ENCODE assay signal across 17 mouse cellular contexts in genomic region chr4:141259413-141259812, GRCm38 (mm10). TPM values are rescaled to one million over a fixed set of nuclear protein-coding genes. Genes with fewer than 3 reads are reported as not detected.
A peak's percentile ranks its signal among the peaks of the same experiment; 100 is the strongest.
DNase-seq lines count a peak whose midpoint lies in the region; ATAC-seq and TF ChIP-seq lines count a peak whose summit lies in the region.
"Had no signal": no experiment of that assay in that cellular context is flagged by ENCODE, and none has a peak within 500 bp of the region (broad histone marks: within the 10 kb centered on the region; RNA-seq: fewer than 3 reads in every experiment).

No protein-coding gene starts in this region.

- no peak overlapping the region for H3K9ac ChIP-seq in lung, embryonic 14.5 days
- no peak overlapping the region for H3K9ac ChIP-seq in ES-Bruce4 (ENCODE audit: low read depth, poor library complexity, severe bottlenecking)
- H3K9ac ChIP-seq in embryonic facial prominence, embryonic 14.5 days (ENCODE audit: low read depth, low read length), result no peak overlapping the region
- H3K9ac ChIP-seq in hindbrain, embryonic 12.5 days, result no peak overlapping the region

- no peaks in the 10 kb centered on the region; the same call in 1 of the 2 replicates for H3K4me1 ChIP-seq in lung, embryonic 14.5 days (ENCODE audit: insufficient read depth)
- no peaks in the 10 kb centered on the region for H3K4me1 ChIP-seq in lung, adult 2 months (ENCODE audit: control insufficient read depth, insufficient read depth, low read length)
- no peaks in the 10 kb centered on the region for H3K4me1 ChIP-seq in ES-Bruce4 (ENCODE audit: control insufficient read depth, insufficient read depth, low read length)
- H3K4me1 ChIP-seq in embryonic facial prominence, embryonic 14.5 days (ENCODE audit: control insufficient read depth, insufficient read depth, low read length), result peaks cover 8% of the 10 kb centered on the region; the same call in 1 of the 2 replicates
- H3K4me1 ChIP-seq in hindbrain, embryonic 12.5 days, result peaks cover 3% of the 10 kb centered on the region; the same call in 1 of the 2 replicates

- H3K36me3 ChIP-seq in lung, embryonic 14.5 days (ENCODE audit: insufficient read depth), result peaks cover 8% of the 10 kb centered on the region; the same call in 1 of the 2 replicates
- H3K36me3 ChIP-seq in ES-Bruce4 (ENCODE audit: control insufficient read depth, insufficient read depth, low read length, poor library complexity, severe bottlenecking) (no peaks in the 10 kb centered on the region), myocyte (ENCODE audit: control insufficient read depth, insufficient read depth) (no peaks in the 10 kb centered on the region)
- H3K36me3 ChIP-seq in embryonic facial prominence, embryonic 14.5 days (ENCODE audit: control insufficient read depth, insufficient read depth, low read length), result peaks cover 10% of the 10 kb centered on the region; the same call in 1 of the 2 replicates
- H3K36me3 ChIP-seq in hindbrain, embryonic 12.5 days, result no peaks in the 10 kb centered on the region
- H3K36me3 ChIP-seq: forebrain, embryonic 10.5 days; hindbrain, embryonic 10.5 days; midbrain, embryonic 10.5 days had no signal

- TF ChIP-seq POLR2A in lung, adult 2 months (IDR thresholded peaks at IDR 0.05; ENCODE audit: borderline replicate concordance, extremely low read depth, low read depth, low read length), result no peak
- TF ChIP-seq POLR2A in ES-Bruce4 (IDR thresholded peaks at IDR 0.05; ENCODE audit: insufficient read depth, low read length), result no peak
- TF ChIP-seq POLR2A in myocyte (IDR thresholded peaks at IDR 0.05; ENCODE audit: insufficient read length, low read depth), result no peak

- 0 out of 2 replicates have a peak, but pooled peaks have one; percentile 14 for TF ChIP-seq EP300 in ES-Bruce4 (IDR thresholded peaks at IDR 0.05; ENCODE audit: insufficient read depth, low read depth, low read length)

- no peak for TF ChIP-seq CTCF in lung, embryonic 14.5 days (IDR thresholded peaks at IDR 0.05; ENCODE audit: low read depth)
- no peak for TF ChIP-seq CTCF in lung, adult 2 months (IDR thresholded peaks at IDR 0.05; ENCODE audit: insufficient read depth, low read length)
- no peak for TF ChIP-seq CTCF in ES-Bruce4 (IDR thresholded peaks at IDR 0.05; ENCODE audit: low read depth, low read length)

- ATAC-seq in lung, embryonic 14.5 days (ENCODE audit: insufficient read depth), result no peak
- ATAC-seq in embryonic facial prominence, embryonic 14.5 days (ENCODE audit: low read depth), result no peak
- ATAC-seq in hindbrain, embryonic 12.5 days (ENCODE audit: low FRiP score), result no peak
- ATAC-seq: midbrain, embryonic 16.5 days had no signal

- H3K9me3 ChIP-seq in lung, embryonic 14.5 days (ENCODE audit: low read depth, low read length), result no peaks in the 10 kb centered on the region
- H3K9me3 ChIP-seq in ES-Bruce4 (replicated peaks; ENCODE audit: control insufficient read depth, insufficient read depth, low read length, poor library complexity, severe bottlenecking), result no peaks in the 10 kb centered on the region
- H3K9me3 ChIP-seq in embryonic facial prominence, embryonic 14.5 days (ENCODE audit: control insufficient read depth, low read length), result no peaks in the 10 kb centered on the region
- H3K9me3 ChIP-seq in hindbrain, embryonic 12.5 days (replicated peaks), result peaks cover 4% of the 10 kb centered on the region; the same call in 1 of the 2 replicates
- H3K9me3 ChIP-seq: hindbrain, embryonic 10.5 days; midbrain, embryonic 10.5 days had no signal

- 71% methylated on average over 12 of the region's 12 CpGs for WGBS in lung, embryonic 14.5 days
- WGBS in lung, adult 2 months, result 66% methylated on average over 12 of the region's 12 CpGs
- WGBS in embryonic facial prominence, embryonic 14.5 days, result 77% methylated on average over 12 of the region's 12 CpGs
- 79% methylated on average over 12 of the region's 12 CpGs for WGBS in hindbrain, embryonic 12.5 days

- peak overlapping the region; percentile 53 for H3K4me2 ChIP-seq in lung, embryonic 14.5 days
- peak overlapping the region; percentile 44 for H3K4me2 ChIP-seq in embryonic facial prominence, embryonic 14.5 days (ENCODE audit: low read depth, low read length)
- peak overlapping the region; percentile 64 for H3K4me2 ChIP-seq in myocyte (ENCODE audit: low read depth)
- no peak overlapping the region for H3K4me2 ChIP-seq in hindbrain, embryonic 12.5 days (replicated peaks)

- no peak overlapping the region for H3ac ChIP-seq in myocyte (ENCODE audit: control insufficient read depth, insufficient read length)

- no peak for DNase-seq in lung, embryonic 14.5 days
- DNase-seq in lung, adult 2 months, result no peak
- no peak for DNase-seq in embryonic facial prominence, embryonic 14.5 days (ENCODE audit: low spot score)
- no peak for DNase-seq in yolk sac, embryonic 10.5 days (ENCODE audit: low spot score)
- no peak for DNase-seq in thymus, adult 18-20 months
- DNase-seq: cerebellum, adult 18-20 months; cerebellum, postnatal 14 days; layer of hippocampus, adult 9-11 months; right cerebral cortex, adult 18-20 months had no signal

- H3K4me3 ChIP-seq in lung, embryonic 14.5 days (ENCODE audit: low read depth, low read length), result no peak overlapping the region
- H3K4me3 ChIP-seq in lung, adult 2 months (replicated peaks; ENCODE audit: extremely low read depth, low read depth, low read length), result no peak overlapping the region
- H3K4me3 ChIP-seq in ES-Bruce4 (ENCODE audit: low read depth, low read length), result no peak overlapping the region
- no peak overlapping the region for H3K4me3 ChIP-seq in embryonic facial prominence, embryonic 14.5 days (ENCODE audit: low read depth, low read length)
- H3K4me3 ChIP-seq in myocyte, result peak overlapping the region; percentile 4
- H3K4me3 ChIP-seq in hindbrain, embryonic 12.5 days, result no peak overlapping the region
- H3K4me3 ChIP-seq: forebrain, embryonic 10.5 days; hindbrain, embryonic 10.5 days; midbrain, embryonic 10.5 days had no signal

- H3K27me3 ChIP-seq in lung, embryonic 14.5 days (ENCODE audit: insufficient read depth, low read length), result no peaks in the 10 kb centered on the region
- no peaks in the 10 kb centered on the region for H3K27me3 ChIP-seq in ES-Bruce4 (ENCODE audit: control insufficient read depth, insufficient read depth, low read length, poor library complexity, severe bottlenecking)
- no peaks in the 10 kb centered on the region for H3K27me3 ChIP-seq in embryonic facial prominence, embryonic 14.5 days (replicated peaks; ENCODE audit: control insufficient read depth, insufficient read depth, low read length)
- no peaks in the 10 kb centered on the region for H3K27me3 ChIP-seq in myocyte (ENCODE audit: control insufficient read depth, insufficient read depth, insufficient read length)
- peaks cover 5% of the 10 kb centered on the region; the same call in 1 of the 2 replicates for H3K27me3 ChIP-seq in hindbrain, embryonic 12.5 days

- H3K79me2 ChIP-seq in myocyte (ENCODE audit: control insufficient read depth, insufficient read depth), result no peaks in the 10 kb centered on the region

- H3K27ac ChIP-seq in lung, embryonic 14.5 days (ENCODE audit: low read depth), result peak overlapping the region; percentile 16; the same call in 1 of the 2 replicates
- H3K27ac ChIP-seq in ES-Bruce4 (ENCODE audit: insufficient read depth, low read length), result no peak overlapping the region
- peak overlapping the region; percentile 58 for H3K27ac ChIP-seq in embryonic facial prominence, embryonic 14.5 days (replicated peaks; ENCODE audit: low read depth, low read length)
- no peak overlapping the region for H3K27ac ChIP-seq in hindbrain, embryonic 12.5 days
- H3K27ac ChIP-seq: forebrain, embryonic 10.5 days; hindbrain, embryonic 10.5 days; kidney, postnatal 0 days; midbrain, embryonic 10.5 days had no signal

TF ChIP-seq in myocyte, 11 proteins besides CTCF, POLR2A, EP300 and RAD21:
- TF ChIP-seq USF1 (IDR thresholded peaks at IDR 0.05; ENCODE audit: low read depth), result peak; percentile 85
- TF ChIP-seq POLR2AphosphoS2 (IDR thresholded peaks at IDR 0.05; ENCODE audit: insufficient read length, low read depth), result peak; percentile 39
- TF ChIP-seq TCF12 (IDR thresholded peaks at IDR 0.05; ENCODE audit: insufficient read depth, poor library complexity, severe bottlenecking), result no peak

RNA-seq across cellular contexts. Expression of gene Arhgef19, which starts 20.1 kb away (rescaled TPM):
- polyA plus RNA-seq in lung, embryonic 14.5 days (2014; fragmentation: Nextera tagmentation; extraction: Ambion mirVana), result 20.1 and 21.1 TPM in 2 replicates
- 11.5 and 15.3 TPM in 2 replicates for polyA plus RNA-seq in lung, adult 2 months (2012; rRNA removed)
- polyA plus RNA-seq in ES-Bruce4 (2011; ENCODE audit: insufficient read depth, insufficient read length, low read depth, missing spikeins) (7.5 and 8.3 TPM in 2 replicates), myocyte (2012; fragmentation: generic; extraction: Trizol) (28.6 TPM)
- polyA plus RNA-seq in embryonic facial prominence, embryonic 14.5 days (2014; fragmentation: Nextera tagmentation; extraction: Ambion mirVana), result 17.4 and 17.7 TPM in 2 replicates
- polyA plus RNA-seq in hindbrain, embryonic 12.5 days (2016; fragmentation: Nextera tagmentation; extraction: Ambion mirVana), result 6.1 and 10.9 TPM in 2 replicates

RNA-seq across cellular contexts. Expression of gene Epha2, which starts 41.6 kb away (rescaled TPM):
- polyA plus RNA-seq in lung, embryonic 14.5 days (2014; fragmentation: Nextera tagmentation; extraction: Ambion mirVana), result 6.9 and 7.6 TPM in 2 replicates
- 54.0 and 68.8 TPM in 2 replicates for polyA plus RNA-seq in lung, adult 2 months (2012; rRNA removed)
- polyA plus RNA-seq in ES-Bruce4 (2011; ENCODE audit: insufficient read depth, insufficient read length, low read depth, missing spikeins) (44.7 and 51.3 TPM in 2 replicates), myocyte (2012; fragmentation: generic; extraction: Trizol) (46.8 TPM)
- 2.1 and 4.2 TPM in 2 replicates for polyA plus RNA-seq in embryonic facial prominence, embryonic 14.5 days (2014; fragmentation: Nextera tagmentation; extraction: Ambion mirVana)
- polyA plus RNA-seq in hindbrain, embryonic 12.5 days (2016; fragmentation: Nextera tagmentation; extraction: Ambion mirVana), result 2.7 and 3.2 TPM in 2 replicates

RNA-seq across cellular contexts. Expression of gene Rsg1, which starts 45.7 kb away (rescaled TPM):
- polyA plus RNA-seq in lung, embryonic 14.5 days (2014; fragmentation: Nextera tagmentation; extraction: Ambion mirVana), result 5.3 and 6.3 TPM in 2 replicates
- 1.9 and 3.7 TPM in 2 replicates for polyA plus RNA-seq in lung, adult 2 months (2012; rRNA removed)
- polyA plus RNA-seq in ES-Bruce4 (2011; ENCODE audit: insufficient read depth, insufficient read length, low read depth, missing spikeins) (1.6 and 2.8 TPM in 2 replicates), myocyte (2012; fragmentation: generic; extraction: Trizol) (0.78 TPM)
- 5.1 and 5.2 TPM in 2 replicates for polyA plus RNA-seq in embryonic facial prominence, embryonic 14.5 days (2014; fragmentation: Nextera tagmentation; extraction: Ambion mirVana)
- 5.8 and 5.9 TPM in 2 replicates for polyA plus RNA-seq in hindbrain, embryonic 12.5 days (2016; fragmentation: Nextera tagmentation; extraction: Ambion mirVana)

Comparison
In these comparisons a context has a peak if more than half of its experiments do, and no peak if none do; other contexts are left out.
1. H3K27ac ChIP-seq: peak in lung, embryonic 14.5 days (single experiment) and embryonic facial prominence, embryonic 14.5 days (single experiment); none in ES-Bruce4 (single experiment) and hindbrain, embryonic 12.5 days (single experiment).